Mouse (Mus musculus): ENCODE measurements around the gene Angptl8. TPM values are rescaled to one million over a fixed set of nuclear protein-coding genes. Genes with fewer than 3 reads are reported as not detected.

Gene Angptl8
- total and polyA plus RNA-seq, 2 experiments from 2014 or later = 0.48 TPM; not detected in 1

GRCm38 (mm10) chr9:21818125-21818524, 17.2 kb upstream of the Angptl8 start:
- WGBS = 84% methylated on average over 4 of the region's 4 CpGs

GRCm38 (mm10) chr9:21818561-21818960, 16.7 kb upstream of the Angptl8 start:
- ATAC-seq (ENCODE audit: low FRiP score) = no peak
- no peak for DNase-seq (ENCODE audit: low spot score)
- Histone ChIP-seq H3K4me3 (ENCODE audit: low read depth, low read length) (no peak overlapping the region), H3K36me3 (ENCODE audit: insufficient read depth, low read length) (no peaks in the 10 kb centered on the region), H3K9me3 (ENCODE audit: low read length) (no peaks in the 10 kb centered on the region), H3K27ac (ENCODE audit: low read depth, low read length) (no peak overlapping the region), H3K4me2 (ENCODE audit: low read depth, low read length, poor library complexity, severe bottlenecking) (no peak overlapping the region), H3K4me1 (ENCODE audit: insufficient read depth, low read length) (no peaks in the 10 kb centered on the region), H3K9ac (replicated peaks; ENCODE audit: low read length, poor library complexity, severe bottlenecking) (no peak overlapping the region), H3K27me3 (ENCODE audit: insufficient read depth, low read length) (no peaks in the 10 kb centered on the region)
- no peak for TF ChIP-seq CTCF (IDR thresholded peaks at IDR 0.05)
- 92% methylated on average over 6 of the region's 6 CpGs for WGBS

More at GRCm38 (mm10) chr9:21818125-21818524, 17.2 kb upstream of the Angptl8 start:
- DNase-seq (ENCODE audit: low spot score) (no peak), ATAC-seq (ENCODE audit: low FRiP score) (no peak)
- Histone ChIP-seq H3K27ac (ENCODE audit: low read depth, low read length) (no peak overlapping the region), H3K36me3 (ENCODE audit: insufficient read depth, low read length) (no peaks in the 10 kb centered on the region), H3K4me2 (ENCODE audit: low read depth, low read length, poor library complexity, severe bottlenecking) (no peak overlapping the region), H3K4me3 (ENCODE audit: low read depth, low read length) (no peak overlapping the region), H3K4me1 (ENCODE audit: insufficient read depth, low read length) (no peaks in the 10 kb centered on the region), H3K9ac (replicated peaks; ENCODE audit: low read length, poor library complexity, severe bottlenecking) (no peak overlapping the region), H3K27me3 (ENCODE audit: insufficient read depth, low read length) (no peaks in the 10 kb centered on the region), H3K9me3 (ENCODE audit: low read length) (no peaks in the 10 kb centered on the region)
- no peak for TF ChIP-seq CTCF (IDR thresholded peaks at IDR 0.05)

GRCm38 (mm10) chr9:21819181-21819729, 16.1 kb upstream of the Angptl8 start:
- DNase-seq (ENCODE audit: low spot score) = no peak
- Histone ChIP-seq H3K27me3 (ENCODE audit: insufficient read depth, low read length) (no peaks in the 10 kb centered on the region), H3K4me3 (ENCODE audit: low read depth, low read length) (no peak overlapping the region), H3K4me2 (ENCODE audit: low read depth, low read length, poor library complexity, severe bottlenecking) (no peak overlapping the region), H3K9me3 (ENCODE audit: low read length) (no peaks in the 10 kb centered on the region), H3K9ac (replicated peaks; ENCODE audit: low read length, poor library complexity, severe bottlenecking) (no peak overlapping the region), H3K4me1 (ENCODE audit: insufficient read depth, low read length) (no peaks in the 10 kb centered on the region), H3K36me3 (ENCODE audit: insufficient read depth, low read length) (no peaks in the 10 kb centered on the region), H3K27ac (ENCODE audit: low read depth, low read length) (no peak overlapping the region)
- no peak for TF ChIP-seq CTCF (IDR thresholded peaks at IDR 0.05)
- WGBS = 96% methylated on average over 2 of the region's 2 CpGs
- no peak for ATAC-seq (ENCODE audit: low FRiP score)

- no peak overlapping the region for H3K4me3 ChIP-seq (ENCODE audit: low read depth, low read length)
- H3K9ac ChIP-seq (replicated peaks; ENCODE audit: low read length, poor library complexity, severe bottlenecking) = no peak overlapping the region
- H3K27ac ChIP-seq (ENCODE audit: low read depth, low read length) = no peak overlapping the region
- no peaks in the 10 kb centered on the region for H3K4me1 ChIP-seq (ENCODE audit: insufficient read depth, low read length)
- 89% methylated on average over 12 of the region's 12 CpGs for WGBS
- no peaks in the 10 kb centered on the region for H3K9me3 ChIP-seq (ENCODE audit: low read length)
- ATAC-seq (ENCODE audit: low FRiP score) (no peak), DNase-seq (ENCODE audit: low spot score) (no peak)
- no peak for TF ChIP-seq CTCF (IDR thresholded peaks at IDR 0.05)
- H3K36me3 ChIP-seq (ENCODE audit: insufficient read depth, low read length) = no peaks in the 10 kb centered on the region
- no peak overlapping the region for H3K4me2 ChIP-seq (ENCODE audit: low read depth, low read length, poor library complexity, severe bottlenecking)
- no peaks in the 10 kb centered on the region for H3K27me3 ChIP-seq (ENCODE audit: insufficient read depth, low read length)
Observed at GRCm38 (mm10) chr9:21820183-21820582, 15.1 kb upstream of the Angptl8 start.

- H3K36me3 ChIP-seq (ENCODE audit: insufficient read depth, low read length) = no peaks in the 10 kb centered on the region
- H3K27ac ChIP-seq (ENCODE audit: low read depth, low read length) = no peak overlapping the region
- 89% methylated on average over 6 of the region's 6 CpGs for WGBS
- no peak for TF ChIP-seq CTCF (IDR thresholded peaks at IDR 0.05)
- no peaks in the 10 kb centered on the region for H3K27me3 ChIP-seq (ENCODE audit: insufficient read depth, low read length)
- DNase-seq (ENCODE audit: low spot score) (no peak), ATAC-seq (ENCODE audit: low FRiP score) (no peak)
- no peaks in the 10 kb centered on the region for H3K4me1 ChIP-seq (ENCODE audit: insufficient read depth, low read length)
- H3K4me2 ChIP-seq (ENCODE audit: low read depth, low read length, poor library complexity, severe bottlenecking) = no peak overlapping the region
- no peak overlapping the region for H3K4me3 ChIP-seq (ENCODE audit: low read depth, low read length)
- H3K9me3 ChIP-seq (ENCODE audit: low read length) = no peaks in the 10 kb centered on the region
- H3K9ac ChIP-seq (replicated peaks; ENCODE audit: low read length, poor library complexity, severe bottlenecking) = no peak overlapping the region
Observed at GRCm38 (mm10) chr9:21822686-21823085, 12.6 kb upstream of the Angptl8 start.

GRCm38 (mm10) chr9:21823957-21824356, 11.4 kb upstream of the Angptl8 start:
- 73% methylated on average over 4 of the region's 4 CpGs for WGBS

More at GRCm38 (mm10) chr9:21823957-21824356, 11.4 kb upstream of the Angptl8 start:
- no peak overlapping the region for H3K4me2 ChIP-seq (ENCODE audit: low read depth, low read length, poor library complexity, severe bottlenecking)
- no peaks in the 10 kb centered on the region for H3K4me1 ChIP-seq (ENCODE audit: insufficient read depth, low read length)
- no peak overlapping the region for H3K27ac ChIP-seq (ENCODE audit: low read depth, low read length)
- TF ChIP-seq CTCF (IDR thresholded peaks at IDR 0.05) = no peak
- DNase-seq (ENCODE audit: low spot score) (no peak), ATAC-seq (ENCODE audit: low FRiP score) (no peak)
- H3K4me3 ChIP-seq (ENCODE audit: low read depth, low read length) = no peak overlapping the region
- no peaks in the 10 kb centered on the region for H3K36me3 ChIP-seq (ENCODE audit: insufficient read depth, low read length)
- no peak overlapping the region for H3K9ac ChIP-seq (replicated peaks; ENCODE audit: low read length, poor library complexity, severe bottlenecking)
- no peaks in the 10 kb centered on the region for H3K27me3 ChIP-seq (ENCODE audit: insufficient read depth, low read length)
- H3K9me3 ChIP-seq (ENCODE audit: low read length) = no peaks in the 10 kb centered on the region

All from midbrain, postnatal 0 days (tissue).